Mouse (Mus musculus): ENCODE data around the gene Zbtb41. TPM values are rescaled to one million over a fixed set of nuclear protein-coding genes. Genes with fewer than 3 reads are reported as not detected.

The Zbtb41 gene
- total and polyA plus RNA-seq, 3 experiments: 7.6 to 9.3 TPM; not detected in 1

DNA sequence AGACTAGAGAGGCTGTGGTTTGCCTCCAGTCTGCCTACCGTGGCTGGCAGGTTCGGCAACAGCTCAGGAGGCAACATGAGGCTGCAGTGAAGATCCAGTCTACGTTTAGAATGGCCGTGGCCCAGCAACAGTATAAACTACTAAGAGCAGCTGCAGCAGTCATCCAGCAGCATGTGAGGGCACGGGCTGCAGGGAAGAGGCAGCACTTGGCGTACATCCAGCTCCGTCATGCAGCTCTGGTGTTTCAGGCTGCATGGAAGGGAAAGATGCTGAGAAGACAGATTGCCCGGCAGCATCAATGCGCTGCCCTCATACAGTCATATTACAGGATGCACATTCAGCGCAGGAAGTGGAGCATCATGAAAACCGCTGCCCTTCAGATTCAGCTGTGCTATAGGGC is 56.8 kb downstream of the Zbtb41 start:
- Histone ChIP-seq H3K9ac (ENCODE audit: control insufficient read depth, low read depth, low read length, poor library complexity, severe bottlenecking) (no peak overlapping the region), H3K4me3 (ENCODE audit: control insufficient read depth in 1 of 2, insufficient read depth in 1 of 2, low read depth in 2 of 2, low read length in 2 of 2) (no peak overlapping the region), H3K4me1 (ENCODE audit: control insufficient read depth in 1 of 2, insufficient read depth in 2 of 2, low read length in 2 of 2) (no peaks in the 10 kb centered on the region; a peak in 1 of 4 replicates), H3K27me3 (ENCODE audit: control insufficient read depth in 1 of 2, insufficient read depth in 2 of 2, low read length in 2 of 2) (no peaks in the 10 kb centered on the region), H3K9me3 (replicated peaks; ENCODE audit: insufficient read depth, low read length) (no peaks in the 10 kb centered on the region), H3K36me3 (ENCODE audit: control insufficient read depth in 1 of 2, insufficient read depth in 2 of 2, low read length in 2 of 2) (peaks cover 0 to 42% of the 10 kb centered on the region in 2 experiments; a peak in 3 of 4 replicates), H3K79me2 (ENCODE audit: control insufficient read depth, insufficient read depth, low read length, poor library complexity) (no peaks in the 10 kb centered on the region; the same call in 1 of the 2 replicates), H3K27ac (ENCODE audit: control insufficient read depth, low read depth, low read length) (no peak overlapping the region)
- DNase-seq (ENCODE audit: low read depth, low spot score): no peak
- TF ChIP-seq SIN3A (IDR thresholded peaks at IDR 0.05; ENCODE audit: low read length) (no peak), NELFE (IDR thresholded peaks at IDR 0.05; ENCODE audit: low read depth, low read length) (no peak), GATA1 (IDR thresholded peaks at IDR 0.05; ENCODE audit: low read depth, low read length) (no peak), GABPA (IDR thresholded peaks at IDR 0.05; ENCODE audit: low read depth, low read length) (no peak), ELF1 (IDR thresholded peaks at IDR 0.05; ENCODE audit: low read depth, low read length) (no peak)

DNA sequence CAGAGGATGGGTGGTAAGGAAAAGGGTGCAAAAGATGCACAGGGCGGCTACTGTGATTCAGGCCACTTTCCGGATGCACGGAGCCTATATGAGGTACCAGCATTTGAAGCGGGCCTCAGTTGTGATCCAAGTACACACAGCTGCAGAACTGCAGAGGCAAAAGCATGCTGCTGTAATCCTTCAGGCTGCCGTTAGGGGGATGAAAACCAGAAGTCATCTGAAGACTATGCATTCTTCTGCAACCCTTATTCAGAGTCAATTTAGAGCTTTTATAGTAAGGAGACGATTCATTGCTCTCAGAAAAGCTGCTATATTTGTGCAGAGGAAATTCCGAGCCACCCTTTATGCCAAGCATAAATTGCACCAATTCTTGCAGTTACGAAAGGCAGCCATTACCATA is 58.2 kb downstream of the Zbtb41 start:
- Histone ChIP-seq H3K4me1 (ENCODE audit: control insufficient read depth in 1 of 2, insufficient read depth in 2 of 2, low read length in 2 of 2) (no peaks in the 10 kb centered on the region; a peak in 1 of 4 replicates), H3K36me3 (ENCODE audit: control insufficient read depth in 1 of 2, insufficient read depth in 2 of 2, low read length in 2 of 2) (peaks cover 0 to 33% of the 10 kb centered on the region in 2 experiments; a peak in 3 of 4 replicates), H3K4me3 (ENCODE audit: control insufficient read depth in 1 of 2, insufficient read depth in 1 of 2, low read depth in 2 of 2, low read length in 2 of 2) (no peak overlapping the region), H3K79me2 (ENCODE audit: control insufficient read depth, insufficient read depth, low read length, poor library complexity) (no peaks in the 10 kb centered on the region; the same call in 1 of the 2 replicates), H3K9me3 (replicated peaks; ENCODE audit: insufficient read depth, low read length) (no peaks in the 10 kb centered on the region), H3K27ac (ENCODE audit: control insufficient read depth, low read depth, low read length) (no peak overlapping the region), H3K27me3 (ENCODE audit: control insufficient read depth in 1 of 2, insufficient read depth in 2 of 2, low read length in 2 of 2) (no peaks in the 10 kb centered on the region), H3K9ac (ENCODE audit: control insufficient read depth, low read depth, low read length, poor library complexity, severe bottlenecking) (no peak overlapping the region)
- DNase-seq (ENCODE audit: low read depth, low spot score): no peak
- TF ChIP-seq RCOR1 (IDR thresholded peaks at IDR 0.05; ENCODE audit: low read depth, low read length) (no peak), CHD2 (IDR thresholded peaks at IDR 0.05; ENCODE audit: low read length) (no peak), JUND (IDR thresholded peaks at IDR 0.05; ENCODE audit: low read depth, low read length) (no peak), MYC (IDR thresholded peaks at IDR 0.05; ENCODE audit: low read depth, low read length) (no peak)

DNA sequence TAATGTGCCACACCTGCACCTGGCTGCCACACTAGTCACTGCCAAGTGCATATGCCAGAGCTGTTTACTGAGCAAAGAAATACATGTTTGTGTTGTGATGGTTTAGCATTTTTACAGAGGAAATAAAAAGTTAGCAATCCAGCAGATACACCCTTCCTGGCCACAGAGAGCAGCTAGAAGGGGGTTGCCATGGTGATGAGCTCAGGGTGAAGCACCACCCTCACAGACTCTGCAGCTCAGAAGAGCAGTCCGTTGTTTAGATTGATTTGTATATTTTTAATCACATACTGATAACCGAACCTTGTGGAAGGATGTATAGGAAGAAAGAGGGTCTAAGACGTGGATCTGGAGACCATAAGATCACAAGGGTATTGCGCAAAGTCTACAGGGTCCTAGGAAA is 59.1 kb downstream of the Zbtb41 start:
- no peak for DNase-seq (ENCODE audit: low read depth, low spot score)
- Histone ChIP-seq H3K4me3 (ENCODE audit: control insufficient read depth in 1 of 2, insufficient read depth in 1 of 2, low read depth in 2 of 2, low read length in 2 of 2) (no peak overlapping the region), H3K27me3 (ENCODE audit: control insufficient read depth in 1 of 2, insufficient read depth in 2 of 2, low read length in 2 of 2) (no peaks in the 10 kb centered on the region), H3K9ac (ENCODE audit: control insufficient read depth, low read depth, low read length, poor library complexity, severe bottlenecking) (no peak overlapping the region), H3K4me1 (ENCODE audit: control insufficient read depth in 1 of 2, insufficient read depth in 2 of 2, low read length in 2 of 2) (no peaks in the 10 kb centered on the region; a peak in 1 of 4 replicates), H3K9me3 (replicated peaks; ENCODE audit: insufficient read depth, low read length) (no peaks in the 10 kb centered on the region), H3K36me3 (ENCODE audit: control insufficient read depth in 1 of 2, insufficient read depth in 2 of 2, low read length in 2 of 2) (peaks cover 0 to 34% of the 10 kb centered on the region in 2 experiments; a peak in 3 of 4 replicates), H3K79me2 (ENCODE audit: control insufficient read depth, insufficient read depth, low read length, poor library complexity) (no peaks in the 10 kb centered on the region; the same call in 1 of the 2 replicates), H3K27ac (ENCODE audit: control insufficient read depth, low read depth, low read length) (no peak overlapping the region)
- TF ChIP-seq ELF1 (IDR thresholded peaks at IDR 0.05; ENCODE audit: low read depth, low read length) (no peak), POLR2AphosphoS5 (IDR thresholded peaks at IDR 0.05; ENCODE audit: borderline replicate concordance, low read depth, low read length) (no peak), CHD2 (IDR thresholded peaks at IDR 0.05; ENCODE audit: low read length) (no peak), JUND (IDR thresholded peaks at IDR 0.05; ENCODE audit: low read depth, low read length) (no peak), EP300 (IDR thresholded peaks at IDR 0.05; ENCODE audit: low read depth in 1 of 2, low read length in 2 of 2) (no peak), MAZ (IDR thresholded peaks at IDR 0.05; ENCODE audit: low read depth, low read length) (no peak), ZC3H11A (IDR thresholded peaks at IDR 0.05; ENCODE audit: low read depth, low read length) (no peak), GABPA (IDR thresholded peaks at IDR 0.05; ENCODE audit: low read depth, low read length) (no peak), UBTF (IDR thresholded peaks at IDR 0.05; ENCODE audit: borderline replicate concordance, insufficient read depth, low read depth, low read length) (no peak), KAT2A (conservative IDR thresholded peaks at IDR 0.05; ENCODE audit: low read depth, low read length) (no peak), CHD1 (IDR thresholded peaks at IDR 0.05; ENCODE audit: low read depth, low read length) (no peak), GATA1 (IDR thresholded peaks at IDR 0.05; ENCODE audit: low read depth, low read length) (no peak), RCOR1 (IDR thresholded peaks at IDR 0.05; ENCODE audit: low read depth, low read length) (no peak), TBP (IDR thresholded peaks at IDR 0.05; ENCODE audit: low read depth, low read length) (no peak), E2F4 (IDR thresholded peaks at IDR 0.05; ENCODE audit: borderline replicate concordance, low read depth, low read length) (no peak), SMC3 (IDR thresholded peaks at IDR 0.05; ENCODE audit: low read depth, low read length) (no peak), POLR2AphosphoS2 (IDR thresholded peaks at IDR 0.05; ENCODE audit: low read length) (no peak), NRF1 (IDR thresholded peaks at IDR 0.05; ENCODE audit: insufficient read depth, low read depth, low read length, poor library complexity, severe bottlenecking) (no peak), HCFC1 (IDR thresholded peaks at IDR 0.05; ENCODE audit: low read depth, low read length) (no peak)

Measured in MEL (cell line).